Mouse (Mus musculus) megakaryocyte, embryonic 14.5 days (primary cell): ENCODE measurements at regions not wholly inside any gene's neighbourhood (a gene's known extent, or its start where the extent isn't known, plus 50 kb on each side); places are given as distances from the start of the nearest gene placed in this dataset.

ENCODE experiments used
- H3K27me3 ChIP-seq: replicated peaks from 2 replicates; pipeline ENCODE3; 2012; ENCODE audit warnings: inconsistent platforms
- H3K36me3 ChIP-seq: replicated peaks from 2 replicates; pipeline ENCODE3; 2012; ENCODE audit warnings: low read length, inconsistent platforms, mixed read lengths
- H3K4me1 ChIP-seq: 2 replicates; pipeline ENCODE4 v1.6.1; 2012; ENCODE audit warnings: inconsistent platforms
- H3K4me3 ChIP-seq: replicated peaks from 2 replicates; pipeline ENCODE3; 2012; ENCODE audit warnings: moderate library complexity, mild to moderate bottlenecking, inconsistent platforms
- H3K9me3 ChIP-seq: 2 replicates; pipeline ENCODE4 v1.6.1; 2012; ENCODE audit warnings: inconsistent platforms
- FLI1 ChIP-seq: IDR thresholded peaks from 2 replicates; pipeline ENCODE4 v1.6.1; 2012; ENCODE audit warnings: low read length, inconsistent platforms, mixed read lengths
- GATA1 ChIP-seq: IDR thresholded peaks from 3 replicates; pipeline ENCODE4 v1.6.1; 2012; ENCODE audit warnings: mixed read lengths, low read length, inconsistent platforms, borderline replicate concordance

DNA sequence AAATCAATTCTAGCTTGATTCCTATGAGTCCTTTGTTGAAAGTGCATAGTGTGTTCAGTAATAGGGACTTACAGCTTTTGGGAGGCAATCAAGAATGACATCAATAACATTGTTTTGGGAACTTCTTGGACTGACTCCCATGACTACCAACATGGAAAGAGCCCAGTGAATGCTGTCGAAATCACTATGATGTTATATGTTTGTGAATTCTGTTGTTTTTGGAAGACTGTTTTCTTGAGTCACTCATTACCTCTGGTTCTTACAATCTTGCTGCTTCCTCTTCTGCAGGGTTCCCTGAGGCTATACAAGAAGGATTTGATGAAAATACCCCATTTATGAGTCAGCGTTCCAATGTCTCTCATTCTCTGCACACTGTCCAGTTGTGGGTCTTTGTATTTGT is 371.4 kb upstream of the Pdcd1 start:
- TF ChIP-seq GATA1 (no peak), FLI1 (no peak)
- Histone ChIP-seq H3K36me3 (no peaks in the 10 kb centered on the region), H3K9me3 (peaks cover 5% of the 10 kb centered on the region; the same call in 1 of the 2 replicates), H3K4me1 (no peaks in the 10 kb centered on the region), H3K4me3 (no peak overlapping the region), H3K27me3 (no peaks in the 10 kb centered on the region)

DNA sequence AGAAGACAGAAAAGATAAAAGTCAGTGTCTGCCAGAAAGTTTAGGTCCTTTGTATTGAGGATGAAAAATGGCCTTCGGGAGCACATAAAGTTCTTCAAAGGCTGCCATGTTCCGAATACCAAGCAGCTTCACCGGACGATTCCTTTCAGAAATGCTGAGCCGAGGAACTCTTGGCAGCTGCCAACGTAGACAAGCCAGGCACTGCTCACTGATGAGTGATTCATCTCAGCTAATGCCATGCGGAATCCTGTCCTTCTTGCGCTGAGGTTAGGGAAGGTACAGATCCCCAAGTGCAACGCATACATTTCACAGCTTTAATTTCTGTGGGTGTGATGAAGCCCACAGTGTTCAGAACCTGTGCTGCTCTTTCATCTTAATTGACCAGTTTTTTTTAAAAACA is 360.7 kb upstream of the Pdcd1 start:
- Histone ChIP-seq H3K36me3 (no peaks in the 10 kb centered on the region), H3K9me3 (0 out of 2 replicates have a peak, but pooled peaks cover 3% of the 10 kb centered on the region), H3K27me3 (no peaks in the 10 kb centered on the region), H3K4me1 (no peaks in the 10 kb centered on the region), H3K4me3 (no peak overlapping the region)
- TF ChIP-seq FLI1 = no peak
- no peak for TF ChIP-seq GATA1

DNA sequence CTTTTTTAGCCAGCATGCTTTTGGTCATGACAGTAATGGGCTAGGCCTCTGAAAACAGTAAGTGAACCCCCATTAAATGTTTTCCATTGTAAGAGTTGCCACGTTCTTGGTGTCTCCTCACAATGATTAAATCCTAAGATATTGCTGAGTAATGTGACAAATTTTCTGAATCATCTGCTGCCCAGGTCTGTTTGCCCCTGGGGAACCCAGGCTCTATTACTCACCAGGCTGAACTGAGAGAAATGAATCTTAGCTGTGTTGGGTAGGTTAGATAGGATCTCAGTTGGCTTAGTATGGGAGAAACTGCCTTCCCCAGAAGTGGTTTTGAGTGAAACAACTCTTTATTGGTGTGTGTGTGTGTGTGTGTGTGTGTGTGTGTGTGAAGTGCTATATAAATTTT is 314.3 kb upstream of the Pdcd1 start:
- Histone ChIP-seq H3K27me3 (no peaks in the 10 kb centered on the region), H3K4me1 (no peaks in the 10 kb centered on the region), H3K4me3 (no peak overlapping the region), H3K9me3 (no peaks in the 10 kb centered on the region), H3K36me3 (no peaks in the 10 kb centered on the region)
- TF ChIP-seq FLI1 (no peak), GATA1 (no peak)

DNA sequence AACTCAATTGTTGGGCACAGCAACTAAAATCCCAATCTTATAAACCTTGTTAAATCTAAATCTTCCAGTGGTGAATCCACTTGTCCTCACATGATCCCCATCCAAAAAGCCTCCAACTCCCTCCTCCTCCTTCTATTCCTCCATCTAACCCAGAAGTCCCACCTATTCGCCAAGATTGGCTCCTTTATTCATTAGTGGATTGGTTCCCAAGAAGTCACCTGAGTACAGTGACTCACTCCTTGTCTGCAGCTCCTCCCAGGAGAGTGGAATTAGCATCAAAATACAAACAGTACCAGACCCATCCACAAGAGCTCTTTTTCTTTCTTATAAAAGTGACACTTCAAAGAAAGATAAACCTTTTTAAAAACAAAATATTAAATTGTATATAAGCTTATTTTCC is 304.6 kb upstream of the Pdcd1 start:
- TF ChIP-seq FLI1 = no peak
- TF ChIP-seq GATA1 = no peak
- no peaks in the 10 kb centered on the region for H3K4me1 ChIP-seq
- no peaks in the 10 kb centered on the region for H3K9me3 ChIP-seq
- no peaks in the 10 kb centered on the region for H3K36me3 ChIP-seq
- H3K4me3 ChIP-seq = no peak overlapping the region
- H3K27me3 ChIP-seq = no peaks in the 10 kb centered on the region

DNA sequence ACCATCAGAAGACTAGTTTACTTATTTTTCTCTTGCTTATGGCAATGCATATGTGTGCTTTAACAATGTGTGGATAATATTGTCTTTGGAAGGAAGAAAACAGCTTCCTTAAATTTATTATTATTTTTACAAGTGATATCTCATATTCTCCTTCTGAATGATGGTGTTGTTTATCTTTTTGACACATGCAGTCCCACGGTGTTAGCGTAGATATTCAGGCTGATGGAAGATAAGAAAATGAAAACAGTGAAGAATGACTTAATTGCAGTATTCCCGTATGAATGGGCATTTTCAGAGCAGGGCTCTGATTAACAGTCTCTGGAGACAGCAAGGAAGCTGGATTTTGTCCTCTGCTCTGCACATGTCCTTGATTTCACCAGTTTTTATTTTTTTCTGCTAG is 303.5 kb upstream of the Pdcd1 start:
- Histone ChIP-seq H3K4me3 (no peak overlapping the region), H3K9me3 (no peaks in the 10 kb centered on the region), H3K36me3 (no peaks in the 10 kb centered on the region), H3K27me3 (no peaks in the 10 kb centered on the region), H3K4me1 (no peaks in the 10 kb centered on the region)
- TF ChIP-seq FLI1 = no peak
- TF ChIP-seq GATA1 = no peak

DNA sequence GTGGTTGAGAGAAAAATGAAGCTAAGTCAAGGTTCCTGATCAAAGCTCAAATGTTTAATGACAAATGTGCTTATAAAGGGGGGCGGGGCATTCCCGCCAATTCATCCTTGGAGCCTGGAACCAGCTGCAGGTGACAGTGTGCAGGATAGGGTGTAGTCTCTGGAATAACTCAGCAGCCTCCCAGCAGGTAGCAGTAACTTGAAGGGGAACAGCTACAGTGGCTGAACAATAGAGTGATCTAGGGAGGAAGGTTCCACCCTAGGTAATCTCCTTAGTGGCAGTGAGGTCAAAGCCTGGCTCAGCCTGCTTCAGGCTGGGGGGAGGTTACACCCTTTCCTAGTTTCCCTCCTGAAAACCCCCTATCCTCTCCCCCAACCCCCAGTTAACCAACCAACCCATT is 290.2 kb upstream of the Pdcd1 start:
- H3K9me3 ChIP-seq = no peaks in the 10 kb centered on the region; the same call in 1 of the 2 replicates
- H3K4me1 ChIP-seq = no peaks in the 10 kb centered on the region
- H3K27me3 ChIP-seq = no peaks in the 10 kb centered on the region
- H3K36me3 ChIP-seq = no peaks in the 10 kb centered on the region
- TF ChIP-seq FLI1 (no peak), GATA1 (no peak)
- no peak overlapping the region for H3K4me3 ChIP-seq

DNA sequence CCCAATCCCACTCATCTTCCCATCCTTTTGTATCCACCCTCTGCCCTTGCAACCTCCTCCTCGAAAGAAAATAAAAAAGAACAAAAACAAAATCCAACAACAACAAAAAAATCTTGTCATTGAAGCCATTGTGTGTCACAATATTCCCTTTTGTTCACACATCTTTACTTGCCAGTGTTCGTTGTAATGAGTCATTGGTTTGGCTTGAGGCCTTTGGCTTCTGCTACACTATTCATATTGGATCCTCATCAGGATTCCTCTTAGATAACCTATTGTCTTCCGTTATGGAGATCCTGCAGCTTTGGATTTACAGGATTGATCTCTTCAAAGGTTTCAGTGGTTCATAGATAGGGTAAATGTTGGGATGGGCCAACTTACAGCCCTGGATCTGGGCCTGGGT is 288.9 kb upstream of the Pdcd1 start:
- TF ChIP-seq FLI1 (no peak), GATA1 (no peak)
- no peaks in the 10 kb centered on the region for H3K27me3 ChIP-seq
- no peaks in the 10 kb centered on the region for H3K36me3 ChIP-seq
- H3K4me3 ChIP-seq = no peak overlapping the region
- H3K9me3 ChIP-seq = no peaks in the 10 kb centered on the region; the same call in 1 of the 2 replicates
- H3K4me1 ChIP-seq = no peaks in the 10 kb centered on the region

DNA sequence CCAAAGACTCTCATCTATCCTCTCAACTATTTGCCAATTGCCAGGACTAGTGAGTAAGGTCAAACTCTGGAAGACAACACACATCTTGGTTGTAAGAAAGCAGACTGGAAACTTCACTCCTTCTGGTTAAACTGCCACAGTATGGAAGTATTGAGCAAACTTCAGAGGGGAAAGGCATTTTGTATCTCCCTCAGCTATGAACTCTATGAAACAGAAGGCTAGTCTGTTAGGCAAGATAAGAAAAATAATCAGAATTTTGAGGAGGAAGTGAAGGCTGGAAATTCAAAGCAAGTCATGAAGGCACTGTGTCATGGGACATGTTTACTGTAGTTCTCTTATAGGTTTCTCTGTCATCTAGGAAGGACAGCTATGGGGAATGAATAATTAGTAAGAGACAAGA is 265.7 kb upstream of the Pdcd1 start:
- TF ChIP-seq FLI1 (no peak), GATA1 (no peak)

DNA sequence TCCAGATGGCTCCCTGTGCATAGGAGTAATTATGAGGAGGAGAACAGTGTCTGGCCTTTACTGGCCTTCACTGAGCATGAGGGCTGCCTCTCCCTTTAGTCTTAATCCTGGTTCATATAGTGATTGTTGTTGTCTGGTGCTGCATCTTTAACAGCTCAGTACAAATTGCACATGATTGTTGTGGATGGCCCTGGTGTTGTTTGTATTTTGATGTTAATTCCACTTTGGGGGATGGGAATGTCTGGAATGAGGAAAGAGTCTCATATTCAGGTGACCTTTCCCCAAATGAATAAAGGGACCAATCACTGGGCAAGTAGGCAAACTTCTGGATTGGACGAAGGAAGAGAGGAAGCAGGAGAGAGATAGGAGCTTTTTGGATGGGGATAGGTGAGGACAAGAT is 246.0 kb upstream of the Pdcd1 start:
- TF ChIP-seq GATA1 (no peak), FLI1 (no peak)
- H3K27me3 ChIP-seq = no peaks in the 10 kb centered on the region

More for the DNA sequence above, 265.7 kb upstream of the Pdcd1 start:
- peaks cover 8% of the 10 kb centered on the region; the same call in 1 of the 2 replicates for H3K9me3 ChIP-seq
- no peaks in the 10 kb centered on the region for H3K36me3 ChIP-seq
- no peaks in the 10 kb centered on the region for H3K4me1 ChIP-seq
- no peaks in the 10 kb centered on the region for H3K27me3 ChIP-seq
- H3K4me3 ChIP-seq = no peak overlapping the region

DNA sequence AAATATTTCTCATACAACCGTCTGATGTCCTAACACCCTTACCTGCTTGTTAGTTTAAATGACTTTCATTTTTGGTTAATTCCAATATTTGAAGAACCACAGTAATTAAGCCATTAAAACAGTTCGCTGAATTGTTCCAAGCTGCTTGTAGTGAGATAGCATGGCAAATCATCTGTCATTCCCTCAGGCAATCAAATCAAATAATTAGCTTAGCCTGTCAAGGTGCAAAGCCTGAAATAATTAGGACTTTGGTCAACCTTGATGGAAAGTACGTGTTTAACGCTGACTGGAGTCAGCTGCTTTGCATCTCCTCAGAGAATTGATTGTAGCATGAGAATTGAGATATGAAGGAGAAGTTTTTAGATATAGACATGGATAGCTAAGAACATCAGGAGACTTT is 220.2 kb upstream of the Pdcd1 start:
- H3K9me3 ChIP-seq = peaks cover 4% of the 10 kb centered on the region; the same call in 1 of the 2 replicates
- no peak for TF ChIP-seq GATA1
- no peak for TF ChIP-seq FLI1
- no peak overlapping the region for H3K4me3 ChIP-seq
- H3K27me3 ChIP-seq = no peaks in the 10 kb centered on the region
- no peaks in the 10 kb centered on the region for H3K36me3 ChIP-seq
- H3K4me1 ChIP-seq = no peaks in the 10 kb centered on the region

More for the DNA sequence above, 246.0 kb upstream of the Pdcd1 start:
- Histone ChIP-seq H3K4me1 (no peaks in the 10 kb centered on the region), H3K9me3 (no peaks in the 10 kb centered on the region), H3K36me3 (no peaks in the 10 kb centered on the region), H3K4me3 (no peak overlapping the region)

DNA sequence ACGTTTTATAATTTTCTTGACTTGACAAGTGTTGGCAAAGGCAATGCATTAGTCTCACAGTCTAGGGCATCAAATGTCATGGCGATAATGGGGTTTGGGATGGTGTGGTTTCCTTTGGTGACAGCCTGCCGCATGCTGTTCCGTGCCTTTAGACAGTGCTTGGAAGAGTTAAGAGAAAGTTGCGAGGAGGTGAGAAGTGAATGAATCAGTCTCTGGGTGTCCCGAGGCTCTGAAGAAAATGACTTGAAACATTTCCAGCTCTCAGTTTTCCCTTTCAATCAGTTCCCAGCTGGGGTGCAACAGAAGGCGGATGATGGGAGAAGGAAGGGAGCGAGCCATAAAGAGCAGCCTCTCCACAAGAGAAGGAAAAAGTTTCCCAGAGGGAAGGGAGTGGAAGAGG is 211.0 kb upstream of the Pdcd1 start:
- TF ChIP-seq FLI1 (no peak), GATA1 (no peak)
- Histone ChIP-seq H3K36me3 (no peaks in the 10 kb centered on the region), H3K9me3 (peaks cover 20% of the 10 kb centered on the region)

More for the DNA sequence above, 211.0 kb upstream of the Pdcd1 start:
- H3K4me1 ChIP-seq = no peaks in the 10 kb centered on the region
- H3K4me3 ChIP-seq = no peak overlapping the region
- no peaks in the 10 kb centered on the region for H3K27me3 ChIP-seq
